Mouse (Mus musculus): ENCODE results near the gene Irx4. TPM values are rescaled to one million over a fixed set of nuclear protein-coding genes. Genes with fewer than 3 reads are reported as not detected.

The Irx4 gene
- total RNA-seq, 2 experiments from 2014 or later = 19.8 to 28.7 TPM

GRCm38 (mm10) chr13:73269891-73270290 is 9.6 kb downstream of the Irx4 start:
- no peak for DNase-seq

DNA sequence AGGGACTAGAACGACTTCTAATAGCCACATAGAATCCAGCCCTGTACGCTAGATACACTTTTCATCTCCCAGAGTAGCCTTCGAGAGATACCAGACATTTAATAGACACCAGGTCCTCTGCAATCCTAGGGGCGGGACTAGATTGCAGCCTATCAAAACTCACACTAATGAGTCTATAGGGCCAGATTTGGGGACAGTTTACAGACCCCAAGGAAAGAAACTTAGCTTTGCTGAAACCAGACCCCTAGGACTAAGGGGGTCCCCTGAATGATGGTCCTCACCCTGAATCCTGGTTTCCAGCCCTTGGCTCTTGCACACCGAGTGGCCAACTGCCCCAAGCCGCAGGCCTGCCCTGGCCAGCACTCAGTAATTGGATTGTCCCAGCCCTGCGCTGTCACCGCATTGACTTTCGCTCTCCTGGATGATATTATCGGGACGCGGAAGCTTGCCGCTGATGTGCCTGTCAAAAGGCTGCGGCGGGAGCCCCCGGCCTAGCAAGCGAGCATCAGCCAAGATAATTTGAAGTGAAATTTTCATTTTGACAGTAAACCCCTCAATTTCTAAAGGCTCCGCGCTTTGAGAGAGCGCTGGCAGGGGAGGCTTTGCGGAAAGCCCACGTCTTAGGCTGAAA is 10.3 kb downstream of the Irx4 start:
- peak in 1 of 2 experiments; percentile 47 for DNase-seq

- DNase-seq = peak in 1 of 2 experiments; percentile 48
Measured at GRCm38 (mm10) chr13:73271336-73272242, 11.3 kb downstream of the Irx4 start.

DNA sequence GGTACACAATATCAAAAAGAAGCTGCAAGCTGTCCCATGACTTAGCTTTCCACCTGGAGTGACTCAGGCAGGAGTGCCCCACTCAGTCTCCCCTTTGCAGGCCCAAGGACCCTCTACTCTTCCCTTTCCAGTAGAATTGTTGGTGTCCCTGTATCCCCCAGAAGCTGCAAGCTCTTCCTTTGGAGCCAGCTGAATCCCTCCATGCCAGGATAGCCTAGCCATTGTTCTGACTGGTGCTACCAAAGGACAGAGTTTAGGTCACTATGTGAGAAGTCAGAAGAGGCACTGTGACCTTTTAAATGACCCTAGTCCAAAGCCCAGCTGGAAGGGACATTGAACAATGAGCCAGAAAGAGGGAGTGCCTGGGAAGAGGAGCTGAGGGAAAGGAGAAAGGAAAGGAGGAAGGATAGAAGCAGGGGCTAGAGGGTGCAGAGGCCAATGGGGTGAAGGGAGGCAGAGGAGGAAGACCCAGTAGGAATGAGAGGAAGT is 12.6 kb downstream of the Irx4 start:
- DNase-seq = no peak

DNA sequence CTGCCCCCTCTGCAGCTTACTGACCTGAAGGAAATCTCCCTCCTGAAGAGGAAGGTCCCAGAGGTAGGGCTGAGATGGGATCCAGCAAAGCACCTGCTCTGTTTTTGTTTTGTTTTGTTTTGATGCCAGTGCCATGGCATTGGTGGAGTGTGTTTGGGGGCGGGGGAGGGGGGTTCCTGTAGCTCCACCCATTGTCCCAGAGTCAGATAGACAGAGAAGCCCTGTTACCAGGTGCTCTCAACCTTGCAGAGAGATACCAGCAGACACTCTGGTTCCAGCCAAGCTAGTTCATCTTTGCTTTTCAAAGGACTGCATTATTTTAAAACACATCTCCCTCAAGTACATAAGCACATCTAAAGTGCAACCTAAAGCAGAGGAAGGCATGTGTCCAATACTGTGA is 13.3 kb downstream of the Irx4 start:
- no peak for DNase-seq

GRCm38 (mm10) chr13:73277361-73277760 is 17.1 kb downstream of the Irx4 start:
- peak in 1 of 2 experiments; percentile 70 for DNase-seq

GRCm38 (mm10) chr13:73277797-73278196 is 17.5 kb downstream of the Irx4 start:
- DNase-seq = no peak

GRCm38 (mm10) chr13:73279196-73279595 is 18.9 kb downstream of the Irx4 start:
- DNase-seq = no peak

GRCm38 (mm10) chr13:73282407-73282806 is 22.1 kb downstream of the Irx4 start:
- DNase-seq = no peak

DNA sequence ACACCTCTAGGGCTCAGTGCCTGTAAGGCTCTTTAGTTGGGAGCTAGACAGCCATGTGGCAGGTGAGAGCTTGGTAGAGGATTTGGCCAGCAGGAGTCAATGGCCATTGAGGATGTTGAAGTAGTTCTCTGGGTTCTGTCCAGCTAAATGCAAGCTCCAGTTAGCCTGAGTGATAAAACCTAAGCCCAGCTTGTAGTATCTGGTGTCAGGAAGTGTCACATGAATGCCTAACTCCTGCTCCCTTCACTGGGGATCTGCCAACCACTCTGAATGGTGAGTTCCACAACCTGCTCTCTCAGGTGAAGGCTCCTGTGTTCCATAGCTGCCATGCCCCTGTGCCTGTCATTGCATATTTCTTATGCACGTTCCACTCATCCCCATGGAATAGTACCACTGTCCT is 23.3 kb downstream of the Irx4 start:
- DNase-seq = peak in 1 of 2 experiments; percentile 52

DNA sequence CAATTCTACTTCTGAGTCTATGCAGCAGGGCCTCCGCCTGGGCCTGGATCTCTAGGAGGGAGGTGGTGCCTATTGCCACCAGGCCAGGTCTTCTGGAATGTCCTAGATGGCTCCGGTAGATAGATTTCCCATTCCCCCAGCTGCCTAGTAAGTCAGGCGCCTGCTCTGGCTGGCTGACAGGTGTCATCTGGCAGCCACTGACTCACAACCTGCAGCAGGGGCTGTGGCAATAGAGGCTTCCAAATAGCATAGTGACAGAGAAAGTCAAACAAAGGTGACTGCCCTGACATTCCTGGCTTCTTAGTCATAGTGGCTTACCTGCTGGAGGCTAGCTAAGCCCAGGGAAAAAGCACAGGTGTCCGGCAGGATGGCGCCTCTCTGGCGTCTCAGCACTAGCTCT is 29.9 kb downstream of the Irx4 start:
- DNase-seq = peak; percentile 75

GRCm38 (mm10) chr13:73291102-73291501 is 30.8 kb downstream of the Irx4 start:
- DNase-seq = no peak

DNA sequence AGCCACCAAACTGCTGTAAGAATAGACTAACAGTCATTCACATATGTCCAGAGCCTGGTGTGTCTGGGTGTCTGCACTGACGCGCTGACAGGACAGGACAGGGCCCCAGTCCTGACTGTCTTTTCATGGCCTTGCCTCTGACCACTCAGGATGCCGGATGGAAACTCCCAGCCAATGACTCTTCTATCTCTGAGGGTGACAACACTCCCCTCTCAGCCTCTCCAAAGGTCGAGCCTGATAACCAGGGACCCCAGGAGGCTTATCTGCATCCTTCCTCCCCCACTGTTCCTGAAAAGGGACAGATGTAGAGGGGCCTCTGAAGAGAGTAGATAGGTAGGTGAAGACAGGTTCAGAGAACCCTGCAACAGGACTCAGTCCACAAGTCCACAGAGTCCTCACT is 38.4 kb downstream of the Irx4 start:
- no peak for DNase-seq

- DNase-seq = no peak
Measured at GRCm38 (mm10) chr13:73299322-73299721, 39.0 kb downstream of the Irx4 start.

- no peak for DNase-seq
Measured at GRCm38 (mm10) chr13:73304729-73305128, 44.5 kb downstream of the Irx4 start.

DNA sequence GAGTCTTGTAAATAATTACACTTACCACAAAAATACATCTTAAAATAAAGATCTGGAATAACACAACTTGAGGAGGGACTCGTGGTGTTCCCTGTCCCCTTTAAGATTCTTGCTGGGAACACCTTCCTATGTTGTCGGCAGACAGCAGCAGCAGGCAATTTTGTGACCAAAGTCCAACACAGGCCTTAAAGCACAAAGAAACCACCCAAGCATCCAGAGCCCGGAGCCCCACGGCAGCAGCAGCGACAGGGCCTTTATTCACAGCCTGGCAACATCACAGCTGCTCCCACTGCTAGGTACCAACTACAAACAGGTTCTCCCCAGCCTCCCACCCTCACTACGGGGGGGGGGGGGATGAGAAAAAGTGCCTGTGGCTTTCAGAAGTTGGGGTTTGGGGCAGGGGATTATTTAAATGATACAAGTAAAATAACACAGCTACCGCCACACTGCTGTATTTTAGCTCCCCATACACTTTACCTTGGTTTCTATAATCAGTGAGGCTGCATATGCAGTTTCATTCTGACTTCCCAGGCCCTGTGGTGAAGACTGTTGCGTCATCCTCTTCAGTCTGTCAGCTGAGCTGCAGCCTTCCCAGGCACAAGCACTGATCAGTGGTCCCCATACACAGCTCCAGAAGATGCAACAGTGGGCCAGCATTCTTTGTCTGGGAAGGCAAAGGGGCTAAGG is 45.3 kb downstream of the Irx4 start:
- DNase-seq = no peak

DNA sequence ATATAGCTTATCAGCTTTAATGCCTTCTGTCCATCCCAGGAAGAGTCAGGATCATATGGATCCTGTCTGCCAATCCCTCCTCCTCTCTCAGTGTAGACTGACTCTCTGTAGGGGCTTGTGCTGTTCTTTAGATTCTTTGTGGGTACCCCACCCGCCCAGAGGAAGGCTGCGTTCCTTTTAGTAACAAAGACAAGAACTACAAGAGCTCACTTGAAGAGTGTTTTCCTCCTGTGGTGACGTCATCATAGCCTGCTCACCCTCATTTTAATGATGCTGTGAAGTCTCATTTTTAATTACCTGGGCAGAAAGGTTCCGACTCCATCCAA is 45.8 kb downstream of the Irx4 start:
- DNase-seq = no peak

GRCm38 (mm10) chr13:73306430-73306829 is 46.2 kb downstream of the Irx4 start:
- DNase-seq = no peak

DNA sequence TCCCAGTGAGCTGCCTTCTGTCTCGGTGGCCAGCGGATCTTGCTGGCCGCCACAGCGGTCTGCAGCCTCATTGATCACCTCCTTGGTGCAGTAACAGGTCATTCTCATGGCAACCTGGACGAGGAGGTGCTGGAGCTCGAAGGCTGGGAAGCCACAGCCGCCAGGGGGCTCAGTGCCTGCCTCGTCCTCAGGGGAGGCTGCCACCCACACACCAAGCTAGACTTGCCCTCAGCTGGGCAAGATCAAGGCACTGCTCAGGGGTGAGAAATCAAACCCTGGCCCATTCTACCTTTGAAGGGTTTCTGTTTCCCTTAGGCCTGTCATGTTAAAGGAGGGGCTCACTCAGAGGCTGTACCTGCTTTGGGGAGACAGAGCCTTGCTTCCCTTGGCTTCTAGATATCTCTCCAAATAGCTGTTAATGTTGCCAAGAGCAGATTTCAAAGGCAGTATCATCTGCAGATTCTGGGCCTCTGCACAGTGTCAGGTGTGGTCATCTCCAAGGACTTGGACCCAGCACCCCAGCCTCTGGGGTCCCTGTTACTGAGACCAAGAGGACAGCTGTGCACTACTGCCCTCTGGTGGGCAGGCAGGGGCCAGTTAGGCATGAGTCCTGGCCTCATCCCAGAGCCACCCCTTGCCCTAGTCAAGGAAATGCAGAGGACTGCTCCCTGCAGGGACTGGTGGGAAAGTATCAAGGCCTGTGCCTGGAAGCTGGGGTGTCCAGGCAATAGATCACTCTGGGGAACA is 50.1 kb downstream of the Irx4 start:
- DNase-seq = peak; percentile 29 to 65
